Mouse (Mus musculus) liver, postnatal 0 days (tissue): Measurements from ENCODE around the gene Invs. TPM values are rescaled to one million over a fixed set of nuclear protein-coding genes. Genes with fewer than 3 reads are reported as not detected.

Source experiments
- ATAC-seq: fragments of 200-750 bp; cut with Nextera tagmentation; 2 replicates; pipeline ENCODE4 v1.8.0; 2017; ENCODE audit warnings: mild to moderate bottlenecking, moderate library complexity
- DNase-seq: peaks from one replicate; pipeline ENCODE4 v3.0.0-alpha.2; 2016
- H3K27ac ChIP-seq: fragments of 300-500 bp; sonication (generic); 2 replicates; pipeline ENCODE4 v1.5.1; 2014; ENCODE audit warnings: antibody characterized with exemption, moderate library complexity, mild to moderate bottlenecking, low read depth
- H3K27me3 ChIP-seq: fragments of 300-500 bp; sonication (generic); 2 replicates; pipeline ENCODE4 v1.6.1; 2014; ENCODE audit warnings: low read length, control low read depth, mixed read lengths; ENCODE audit not compliant: insufficient read depth
- H3K36me3 ChIP-seq: fragments of 300-500 bp; sonication (generic); replicated peaks from 2 replicates; pipeline ENCODE4 v1.6.1; 2014; ENCODE audit warnings: mild to moderate bottlenecking, control low read depth, low read length, moderate library complexity, mixed read lengths; ENCODE audit not compliant: insufficient read depth
- H3K4me1 ChIP-seq: fragments of 300-500 bp; sonication (generic); 2 replicates; pipeline ENCODE4 v1.6.1; 2014; ENCODE audit warnings: antibody characterized with exemption, mild to moderate bottlenecking, control low read depth; ENCODE audit not compliant: insufficient read depth
- H3K4me2 ChIP-seq: fragments of 300-500 bp; sonication (generic); 2 replicates; pipeline ENCODE4 v1.6.1; 2014; ENCODE audit warnings: low read depth, mild to moderate bottlenecking, low read length, moderate library complexity, mixed read lengths
- H3K4me3 ChIP-seq: fragments of 300-500 bp; sonication (generic); 2 replicates; pipeline ENCODE4 v1.5.1; 2014; ENCODE audit warnings: low read depth, low read length
- H3K9ac ChIP-seq: fragments of 300-500 bp; sonication (generic); replicated peaks from 2 replicates; pipeline ENCODE4 v1.6.1; 2014; ENCODE audit warnings: mild to moderate bottlenecking, moderate library complexity
- H3K9me3 ChIP-seq: fragments of 300-500 bp; sonication (generic); 2 replicates; pipeline ENCODE4 v1.6.1; 2016; ENCODE audit warnings: mild to moderate bottlenecking, control low read depth, low read length, mixed read lengths
- CTCF ChIP-seq: sonication (generic); IDR thresholded peaks from 2 replicates; pipeline ENCODE4 v1.5.1; 2016; ENCODE audit warnings: antibody characterized with exemption, low read depth
- EP300 ChIP-seq: IDR thresholded peaks from 2 replicates; pipeline ENCODE4 v1.6.1; 2016; ENCODE audit warnings: antibody characterized with exemption, low read depth, mild to moderate bottlenecking
- WGBS: fragments of 180-500 bp; shearing (Covaris S2); extraction: QIAGEN DNeasy Blood & Tissue Kit; methylation state at CpG from one replicate; pipeline ENCODE4 v1.1.7; 2014; ENCODE audit not compliant: insufficient replicate concordance; 5-methylcytosine and 5-hydroxymethylcytosine counted together
- polyA plus RNA-seq: library from polyadenylated mRNA; unstranded; fragments of >200 nt; fragmentation: Nextera tagmentation; extraction: Ambion mirVana; gene quantifications from 2 replicates; pipeline ENCODE4 v1.2.1, GENCODE M21; 2015

Invs gene
- polyA plus RNA-seq, 1 experiment from 2014 or later: 1.3 TPM

DNA sequence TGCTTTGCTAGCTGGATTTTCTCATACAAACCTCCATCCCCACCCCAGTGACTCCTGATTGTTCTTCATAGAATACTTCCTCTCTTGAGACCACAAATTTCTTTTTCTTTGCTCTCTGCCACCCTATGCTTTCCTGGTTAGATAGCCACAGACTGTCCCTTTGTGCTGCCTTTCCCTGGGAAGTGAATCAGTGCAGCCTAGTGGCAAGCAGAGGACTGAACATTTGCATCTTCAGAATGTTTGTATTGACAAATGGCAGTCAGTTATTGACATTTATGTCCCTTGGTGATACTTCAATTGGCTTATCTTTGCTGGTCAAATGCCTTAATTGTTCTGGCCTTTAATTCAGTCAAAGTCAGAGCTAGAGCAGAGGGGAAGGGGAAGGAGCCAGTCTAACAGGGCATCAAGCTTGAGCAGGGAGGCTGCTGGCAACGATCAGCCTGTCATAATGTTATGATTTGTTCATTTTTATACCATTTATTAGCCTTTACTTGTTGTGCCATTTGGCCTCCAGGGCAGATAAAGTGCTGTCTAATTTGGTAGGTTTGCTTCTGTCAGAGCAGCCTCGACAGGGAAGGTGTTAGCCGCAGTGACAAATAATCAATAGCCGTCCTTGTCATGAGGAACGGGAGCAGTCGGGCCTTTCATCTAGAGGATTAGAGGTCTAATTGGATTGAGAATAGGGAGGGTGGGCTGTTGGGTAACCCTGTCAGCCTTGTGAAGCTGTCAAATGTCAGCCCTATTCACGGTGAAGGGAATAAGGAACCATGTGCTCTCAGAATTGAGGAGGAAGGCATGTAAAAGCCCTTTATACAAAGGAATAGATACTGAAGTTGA, 55.6 kb downstream of the Invs start:
- WGBS: 51% methylated on average over 7 of the region's 7 CpGs
- H3K4me3 ChIP-seq: no peak overlapping the region
- TF ChIP-seq CTCF (peak; percentile 36; the same call in 1 of the 2 replicates), EP300 (no peak)
- H3K9ac ChIP-seq: no peak overlapping the region
- no peaks in the 10 kb centered on the region for H3K27me3 ChIP-seq
- H3K36me3 ChIP-seq: no peaks in the 10 kb centered on the region
- ATAC-seq: no peak
- no peak overlapping the region for H3K27ac ChIP-seq
- H3K4me2 ChIP-seq: no peak overlapping the region
- no peak for DNase-seq
- 0 out of 2 replicates have a peak, but pooled peaks cover 2% of the 10 kb centered on the region for H3K4me1 ChIP-seq
- H3K9me3 ChIP-seq: no peaks in the 10 kb centered on the region

DNA sequence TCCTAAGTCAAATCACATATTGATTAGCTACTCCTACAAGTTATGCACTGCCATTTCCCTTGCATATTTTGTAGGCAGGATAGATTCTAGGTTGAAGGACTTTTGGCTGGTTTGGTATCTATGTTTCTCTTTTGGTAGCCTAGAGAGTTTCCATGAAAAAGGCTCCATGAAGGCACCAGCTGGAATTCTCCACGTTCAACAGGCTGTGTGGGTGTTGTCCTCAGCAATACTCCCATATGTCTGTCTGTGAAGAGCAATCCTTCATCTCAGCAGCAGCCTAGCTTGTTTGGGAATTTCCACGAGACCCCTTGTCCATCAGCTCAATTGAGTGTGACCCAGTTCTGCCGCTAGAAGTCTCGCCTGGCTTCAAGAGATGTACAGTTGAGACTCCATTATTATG, 63.1 kb downstream of the Invs start:
- WGBS: 80% methylated on average over 4 of the region's 4 CpGs
- H3K4me2 ChIP-seq: no peak overlapping the region
- no peak overlapping the region for H3K27ac ChIP-seq
- H3K4me3 ChIP-seq: no peak overlapping the region
- H3K9me3 ChIP-seq: no peaks in the 10 kb centered on the region
- H3K9ac ChIP-seq: no peak overlapping the region
- H3K4me1 ChIP-seq: no peaks in the 10 kb centered on the region
- DNase-seq (no peak), ATAC-seq (no peak)
- H3K27me3 ChIP-seq: no peaks in the 10 kb centered on the region
- TF ChIP-seq CTCF (no peak), EP300 (no peak)
- H3K36me3 ChIP-seq: no peaks in the 10 kb centered on the region

DNA sequence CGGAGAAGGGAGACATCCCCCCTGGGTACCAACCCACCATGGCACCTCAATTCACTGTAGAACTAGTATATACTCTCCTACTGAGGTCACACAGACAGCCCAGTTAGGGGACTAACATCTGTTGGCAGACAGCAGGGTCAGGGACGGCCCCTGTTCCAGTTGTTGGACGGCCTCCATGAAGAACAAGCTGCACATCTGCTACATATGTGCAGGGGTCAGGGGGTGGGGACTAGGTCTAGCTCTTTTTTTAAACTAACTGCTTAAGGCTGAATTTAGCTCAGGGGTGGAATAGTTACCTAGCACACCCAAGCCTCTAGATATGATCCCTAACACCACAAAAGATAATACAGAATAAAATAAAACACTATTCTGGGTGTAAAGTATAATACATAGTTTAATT, 82.8 kb downstream of the Invs start:
- DNase-seq (no peak), ATAC-seq (no peak)
- Histone ChIP-seq H3K27ac (no peak overlapping the region), H3K4me2 (no peak overlapping the region), H3K9me3 (no peaks in the 10 kb centered on the region), H3K4me1 (no peaks in the 10 kb centered on the region), H3K9ac (no peak overlapping the region), H3K4me3 (no peak overlapping the region), H3K27me3 (no peaks in the 10 kb centered on the region), H3K36me3 (no peaks in the 10 kb centered on the region)
- 71% methylated on average over 3 of the region's 3 CpGs for WGBS
- TF ChIP-seq EP300 (no peak), CTCF (no peak)

DNA sequence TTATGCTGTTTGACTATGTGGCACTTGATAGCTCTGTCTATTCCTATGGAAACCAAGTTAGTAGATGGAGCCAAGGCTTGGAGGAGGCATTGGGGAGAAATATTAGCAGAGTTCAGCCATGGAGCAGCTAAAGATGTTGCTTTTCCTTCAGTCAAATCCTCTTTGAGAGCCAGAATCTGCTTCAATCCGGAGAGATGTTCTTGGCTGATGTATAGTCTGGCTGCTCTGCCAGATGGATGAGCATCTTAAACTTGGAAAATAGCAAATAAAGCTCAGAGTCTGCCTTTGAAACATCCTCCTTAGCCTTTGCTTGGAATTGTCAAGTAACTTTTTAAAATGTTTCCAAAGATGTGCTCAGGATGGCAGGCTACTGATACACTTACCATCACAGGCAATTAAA, 91.5 kb downstream of the Invs start:
- H3K4me1 ChIP-seq: no peaks in the 10 kb centered on the region
- no peaks in the 10 kb centered on the region for H3K36me3 ChIP-seq
- no peak overlapping the region for H3K9ac ChIP-seq
- H3K27ac ChIP-seq: no peak overlapping the region
- DNase-seq (no peak), ATAC-seq (no peak)
- 85% methylated on average over 1 of the region's 1 CpGs for WGBS
- no peak overlapping the region for H3K4me2 ChIP-seq
- H3K4me3 ChIP-seq: no peak overlapping the region
- TF ChIP-seq CTCF (no peak), EP300 (no peak)
- no peaks in the 10 kb centered on the region for H3K27me3 ChIP-seq
- H3K9me3 ChIP-seq: no peaks in the 10 kb centered on the region

DNA sequence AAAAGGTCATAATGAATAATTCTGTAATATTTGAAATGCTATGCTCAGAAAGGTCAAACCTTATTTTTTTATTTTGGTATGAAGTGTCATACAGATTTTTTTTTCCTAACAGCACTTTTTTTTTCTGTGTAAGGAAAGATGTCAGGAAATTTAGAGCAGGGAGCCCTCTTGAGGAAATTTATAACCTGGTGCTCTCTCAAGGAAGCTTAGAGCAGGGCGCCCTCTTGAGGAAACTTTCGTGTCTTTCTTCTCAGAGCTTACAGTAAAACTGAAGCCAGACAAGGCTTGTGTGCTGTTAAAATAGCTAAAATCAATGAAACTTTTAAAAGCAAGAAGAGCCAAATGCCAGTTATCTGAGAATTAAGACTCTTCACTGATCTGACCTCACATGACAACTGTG, 101.4 kb downstream of the Invs start:
- Histone ChIP-seq H3K4me1 (no peaks in the 10 kb centered on the region), H3K9me3 (no peaks in the 10 kb centered on the region), H3K4me2 (no peak overlapping the region), H3K27me3 (no peaks in the 10 kb centered on the region), H3K9ac (no peak overlapping the region), H3K36me3 (no peaks in the 10 kb centered on the region), H3K4me3 (no peak overlapping the region), H3K27ac (no peak overlapping the region)
- 7% methylated on average over 2 of the region's 2 CpGs for WGBS
- TF ChIP-seq EP300: no peak
- TF ChIP-seq CTCF: peak; percentile 74
- DNase-seq: peak; percentile 70
- no peak for ATAC-seq

DNA sequence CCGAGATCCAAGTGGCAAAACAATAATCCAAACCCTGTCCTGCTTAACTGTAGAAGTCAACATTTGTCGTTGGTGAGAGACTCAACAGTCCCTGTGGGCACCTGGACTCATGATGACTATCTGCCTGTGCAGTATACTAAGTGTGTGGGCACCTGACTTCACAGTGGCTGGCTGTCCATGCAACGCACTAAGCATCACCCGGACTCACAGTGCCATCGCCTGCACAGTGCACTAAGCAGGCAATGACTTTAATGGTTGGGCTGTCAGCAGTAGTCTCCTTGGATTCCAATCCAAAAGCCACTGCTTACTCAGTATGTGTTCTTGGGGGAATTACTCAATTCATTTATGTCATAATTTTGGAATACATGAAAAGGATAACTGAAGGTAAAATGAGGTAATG, 102.9 kb downstream of the Invs start:
- H3K9ac ChIP-seq: no peak overlapping the region
- no peaks in the 10 kb centered on the region for H3K27me3 ChIP-seq
- 80% methylated on average over 5 of the region's 5 CpGs for WGBS
- no peak overlapping the region for H3K4me2 ChIP-seq
- no peaks in the 10 kb centered on the region for H3K9me3 ChIP-seq
- H3K27ac ChIP-seq: no peak overlapping the region
- H3K4me3 ChIP-seq: no peak overlapping the region
- no peaks in the 10 kb centered on the region for H3K36me3 ChIP-seq
- H3K4me1 ChIP-seq: no peaks in the 10 kb centered on the region
- no peak for ATAC-seq
- TF ChIP-seq CTCF (no peak), EP300 (no peak)
- no peak for DNase-seq
